Mouse (Mus musculus): ENCODE data around the gene Washc2.

- TF ChIP-seq CTCF (IDR thresholded peaks at IDR 0.05; ENCODE audit: low read depth) (no peak), EP300 (optimal IDR thresholded peaks at IDR 0.05) (no peak)
These were observed 52.6 kb downstream of the Washc2 start for GRCm38 (mm10) chr6:116260481-116260880.
